Mouse (Mus musculus) midbrain, postnatal 0 days (tissue): ENCODE measurements around the gene Nudcd3. TPM values are rescaled to one million over a fixed set of nuclear protein-coding genes. Genes with fewer than 3 reads are reported as not detected.

Experiments
- ATAC-seq: fragments of 200-750 bp; cut with Nextera tagmentation; 2 replicates; pipeline ENCODE4 v1.8.0; 2017; ENCODE audit warnings: moderate number of reproducible peaks, mild to moderate bottlenecking, moderate TSS enrichment, moderate library complexity; ENCODE audit not compliant: low FRiP score
- DNase-seq: peaks from one replicate; pipeline ENCODE4 v3.0.0-alpha.2; 2015; ENCODE audit warnings: low spot score
- H3K27ac ChIP-seq: fragments of 300-500 bp; sonication (generic); 2 replicates; pipeline ENCODE4 v1.5.1; 2014; ENCODE audit warnings: low read depth, mild to moderate bottlenecking, low read length, mixed read lengths
- H3K27me3 ChIP-seq: fragments of 300-500 bp; sonication (generic); 2 replicates; pipeline ENCODE4 v1.6.1; 2014; ENCODE audit warnings: low read length, control low read depth, mixed read lengths; ENCODE audit not compliant: insufficient read depth
- H3K36me3 ChIP-seq: fragments of 300-500 bp; sonication (generic); 2 replicates; pipeline ENCODE4 v1.6.1; 2014; ENCODE audit warnings: low read length, control low read depth, mixed read lengths; ENCODE audit not compliant: insufficient read depth
- H3K4me1 ChIP-seq: fragments of 300-500 bp; sonication (generic); 2 replicates; pipeline ENCODE4 v1.6.1; 2014; ENCODE audit warnings: mild to moderate bottlenecking, control low read depth, antibody characterized with exemption, low read length, mixed read lengths; ENCODE audit not compliant: insufficient read depth
- H3K4me2 ChIP-seq: fragments of 300-500 bp; sonication (generic); 2 replicates; pipeline ENCODE4 v1.6.1; 2014; ENCODE audit warnings: low read depth, mild to moderate bottlenecking, low read length, mixed read lengths; ENCODE audit not compliant: poor library complexity, severe bottlenecking
- H3K4me3 ChIP-seq: fragments of 300-500 bp; sonication (generic); 2 replicates; pipeline ENCODE4 v1.5.1; 2014; ENCODE audit warnings: low read depth, mild to moderate bottlenecking, low read length, moderate library complexity
- H3K9ac ChIP-seq: fragments of 300-500 bp; sonication (generic); replicated peaks from 2 replicates; pipeline ENCODE4 v1.6.1; 2014; ENCODE audit warnings: mild to moderate bottlenecking, low read length, moderate library complexity, mixed read lengths; ENCODE audit not compliant: poor library complexity, severe bottlenecking
- H3K9me3 ChIP-seq: fragments of 300-500 bp; sonication (generic); 2 replicates; pipeline ENCODE4 v1.6.1; 2016; ENCODE audit warnings: low read length, control low read depth
- CTCF ChIP-seq: IDR thresholded peaks from 2 replicates; pipeline ENCODE4 v1.5.1; 2016; ENCODE audit warnings: antibody characterized with exemption, mild to moderate bottlenecking
- WGBS: fragments of 180-500 bp; shearing (Covaris S2); extraction: QIAGEN DNeasy Blood & Tissue Kit; methylation state at CpG from one replicate; pipeline ENCODE4 v1.1.7; 2014; 5-methylcytosine and 5-hydroxymethylcytosine counted together
- polyA plus RNA-seq: library from polyadenylated mRNA; unstranded; fragments of >200 nt; fragmentation: Nextera tagmentation; extraction: Ambion mirVana; gene quantifications from 2 replicates; pipeline ENCODE4 v1.2.1, GENCODE M21; 2015
- total RNA-seq: library from RNA; depleted of rRNA; stranded (reverse); fragments of >200 nt; gene quantifications from 2 replicates; pipeline ENCODE4 v1.2.3, GENCODE M21; 2014

The Nudcd3 gene
- total and polyA plus RNA-seq, 2 experiments from 2014 or later: 68.1 to 70.7 TPM

DNA sequence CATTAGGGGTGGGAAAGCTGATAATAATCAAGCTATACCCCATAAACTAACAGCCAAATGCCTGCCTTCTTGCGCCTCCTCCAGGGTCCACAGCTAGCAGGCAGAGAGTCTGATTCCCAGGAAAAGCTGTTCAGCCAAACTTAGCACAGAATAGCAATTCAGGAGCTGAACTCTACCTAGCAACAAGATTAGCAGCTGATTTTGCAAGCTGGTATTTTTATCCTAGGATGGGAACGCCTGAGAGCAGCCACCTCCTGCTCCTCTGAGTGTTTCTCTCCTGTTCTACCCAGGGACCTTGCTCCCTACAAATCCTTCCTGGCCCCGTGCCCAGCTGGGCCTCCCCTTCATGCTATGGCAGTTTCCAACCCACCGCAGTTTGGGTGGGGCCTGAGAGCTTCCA lies 113.2 kb downstream of the Nudcd3 start:
- 0 out of 2 replicates have a peak overlapping the region, but pooled peaks have one; percentile 19 for H3K9ac ChIP-seq
- peaks cover 5% of the 10 kb centered on the region; the same call in 1 of the 2 replicates for H3K4me1 ChIP-seq
- no peaks in the 10 kb centered on the region for H3K9me3 ChIP-seq
- no peak for DNase-seq
- TF ChIP-seq CTCF: no peak
- H3K27me3 ChIP-seq: no peaks in the 10 kb centered on the region
- peak overlapping the region; percentile 72 for H3K27ac ChIP-seq
- 45% methylated on average over 4 of the region's 4 CpGs for WGBS
- H3K36me3 ChIP-seq: no peaks in the 10 kb centered on the region
- H3K4me2 ChIP-seq: no peak overlapping the region
- no peak overlapping the region for H3K4me3 ChIP-seq
- ATAC-seq: no peak

DNA sequence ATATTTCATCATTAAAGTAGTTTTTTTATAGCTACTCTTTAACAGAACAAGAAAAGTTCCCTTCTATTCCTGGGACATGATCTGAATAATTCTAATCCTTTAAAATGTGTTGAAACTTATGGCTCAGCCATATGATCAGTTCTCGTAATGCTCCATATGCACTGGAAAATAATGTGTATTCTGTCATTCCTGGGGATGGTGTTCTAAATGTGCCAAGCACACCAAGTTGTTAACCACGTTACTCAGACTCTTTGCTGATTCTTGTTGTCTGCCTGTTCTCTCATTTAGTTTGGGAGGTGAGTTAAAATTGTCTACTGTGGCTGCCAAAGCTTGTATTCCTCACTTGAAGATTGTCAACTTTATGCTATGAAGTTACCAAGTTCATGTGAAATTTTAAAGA lies 121.5 kb downstream of the Nudcd3 start:
- Histone ChIP-seq H3K4me3 (no peak overlapping the region), H3K27ac (no peak overlapping the region), H3K9ac (no peak overlapping the region), H3K4me1 (no peaks in the 10 kb centered on the region), H3K4me2 (no peak overlapping the region), H3K27me3 (no peaks in the 10 kb centered on the region), H3K36me3 (no peaks in the 10 kb centered on the region), H3K9me3 (no peaks in the 10 kb centered on the region)
- TF ChIP-seq CTCF: no peak
- no peak for DNase-seq
- no peak for ATAC-seq
- WGBS: 83% methylated on average over 2 of the region's 2 CpGs

DNA sequence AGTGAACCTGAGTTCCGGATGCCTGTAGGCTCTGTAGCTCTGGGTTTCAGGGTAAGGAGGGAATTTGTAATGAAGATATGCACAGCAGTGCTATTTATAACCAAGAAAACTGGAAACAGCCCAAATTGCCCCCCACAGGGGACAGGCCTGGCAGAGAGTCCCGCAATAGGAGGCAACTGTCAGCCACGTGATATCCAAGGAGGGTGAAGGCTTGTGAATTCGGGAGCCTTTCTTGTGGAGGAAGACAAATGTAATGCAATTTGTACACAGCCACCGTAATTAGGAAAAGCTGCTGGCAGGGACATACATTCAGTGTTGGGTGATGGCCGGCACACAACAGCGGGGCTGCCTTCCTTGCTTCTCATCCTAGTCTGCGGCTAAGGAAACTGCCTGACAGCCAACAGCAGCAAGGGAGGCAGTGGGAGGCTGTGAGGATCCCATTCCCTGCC lies 124.6 kb downstream of the Nudcd3 start:
- DNase-seq: peak; percentile 72
- Histone ChIP-seq H3K36me3 (no peaks in the 10 kb centered on the region), H3K27ac (no peak overlapping the region), H3K4me1 (no peaks in the 10 kb centered on the region), H3K4me2 (no peak overlapping the region), H3K9me3 (no peaks in the 10 kb centered on the region), H3K9ac (no peak overlapping the region), H3K4me3 (no peak overlapping the region), H3K27me3 (no peaks in the 10 kb centered on the region)
- no peak for TF ChIP-seq CTCF
- WGBS: 42% methylated on average over 8 of the region's 8 CpGs
- ATAC-seq: no peak

DNA sequence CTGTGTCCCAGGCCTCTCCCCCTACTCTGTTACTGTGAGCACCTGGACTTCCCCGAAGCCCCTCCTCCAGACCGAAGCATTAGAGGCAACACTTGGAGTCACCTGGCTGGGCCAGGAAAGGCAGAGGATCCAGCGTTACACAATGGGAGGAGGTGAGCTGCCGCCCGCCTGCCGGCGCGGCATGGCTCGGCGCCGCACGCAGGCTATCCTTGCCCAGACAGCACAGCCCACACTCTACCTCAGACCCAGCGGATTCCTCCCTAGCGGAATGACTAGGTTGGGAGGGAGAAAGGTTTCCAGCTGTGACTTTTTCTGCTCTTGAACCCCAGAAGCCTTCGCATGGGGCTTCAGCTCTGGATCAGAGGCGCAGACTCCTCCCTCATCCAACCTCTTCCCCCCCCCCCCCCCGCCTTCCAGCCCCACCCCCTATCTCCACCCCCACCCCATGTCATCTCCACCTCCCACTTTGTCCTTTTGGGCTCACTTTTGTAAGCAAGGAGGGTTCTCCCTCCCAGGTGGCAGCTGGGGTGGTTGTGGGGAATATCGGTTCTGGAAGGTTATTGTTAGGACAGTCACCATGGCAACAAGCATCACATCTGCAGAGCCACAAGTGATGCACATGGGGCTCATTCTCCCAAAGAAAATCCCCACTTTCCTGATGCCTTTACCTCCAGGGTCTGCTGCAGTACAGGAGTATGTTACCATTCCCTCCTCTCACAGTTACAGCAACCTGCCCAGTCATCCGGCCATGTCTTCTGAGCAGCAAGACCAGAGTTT lies 131.8 kb downstream of the Nudcd3 start:
- no peaks in the 10 kb centered on the region for H3K36me3 ChIP-seq
- peaks cover 18% of the 10 kb centered on the region; the same call in 1 of the 2 replicates for H3K4me1 ChIP-seq
- peak overlapping the region; percentile 49 for H3K4me2 ChIP-seq
- H3K9ac ChIP-seq: peak overlapping the region; percentile 50; the same call in 1 of the 2 replicates
- peak overlapping the region; percentile 29 for H3K4me3 ChIP-seq
- peak; percentile 69 for DNase-seq
- H3K27ac ChIP-seq: peak overlapping the region; percentile 57; the same call in 1 of the 2 replicates
- 5% methylated on average over 18 of the region's 19 CpGs for WGBS
- no peak for TF ChIP-seq CTCF
- no peak for ATAC-seq
- no peaks in the 10 kb centered on the region for H3K27me3 ChIP-seq
- H3K9me3 ChIP-seq: no peaks in the 10 kb centered on the region

DNA sequence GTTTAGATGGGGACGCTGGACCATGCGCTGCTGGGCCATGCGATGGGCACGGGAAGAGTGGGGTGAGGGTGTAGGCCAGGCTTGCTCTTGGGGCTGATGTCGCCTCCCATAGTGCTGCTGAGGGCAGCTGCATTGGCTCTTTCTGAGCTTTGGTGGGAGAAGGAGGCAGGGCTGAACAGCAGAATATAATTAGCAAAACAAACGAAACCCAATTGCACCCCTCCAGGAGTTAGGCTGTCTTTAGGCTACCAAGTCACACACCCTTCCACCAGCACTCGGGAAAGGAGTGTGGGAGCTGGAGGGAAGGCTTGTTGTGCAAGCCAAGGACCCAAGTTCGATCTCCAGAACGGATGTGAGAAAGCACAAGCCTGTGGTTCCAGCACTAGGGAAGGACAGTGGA lies 133.1 kb downstream of the Nudcd3 start:
- Histone ChIP-seq H3K9ac (no peak overlapping the region), H3K36me3 (no peaks in the 10 kb centered on the region), H3K4me3 (no peak overlapping the region), H3K4me1 (peaks cover 24% of the 10 kb centered on the region; the same call in 1 of the 2 replicates), H3K27ac (no peak overlapping the region), H3K9me3 (no peaks in the 10 kb centered on the region), H3K27me3 (no peaks in the 10 kb centered on the region), H3K4me2 (no peak overlapping the region)
- 40% methylated on average over 9 of the region's 9 CpGs for WGBS
- no peak for TF ChIP-seq CTCF
- no peak for DNase-seq
- ATAC-seq: no peak

DNA sequence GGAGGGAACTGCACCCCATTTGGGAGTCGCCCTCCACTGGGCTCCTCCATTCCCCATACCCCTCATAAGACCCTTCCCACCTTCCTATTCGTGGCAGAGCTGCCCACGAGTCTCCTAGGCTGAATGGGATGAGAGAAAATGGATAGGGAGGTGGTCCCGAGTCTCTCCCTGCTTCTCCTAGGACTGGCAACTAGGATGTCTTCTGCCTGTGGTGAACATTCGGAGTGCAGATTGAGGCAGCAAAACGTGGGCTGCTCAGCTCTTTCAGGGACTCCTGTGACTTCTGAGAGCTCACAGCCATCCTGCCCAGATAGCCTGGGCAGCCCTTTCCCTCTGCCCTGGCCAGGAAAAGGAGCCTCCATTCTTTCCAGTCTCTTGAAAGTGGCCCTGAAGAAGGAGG lies 134.0 kb downstream of the Nudcd3 start, which contains the start of gene Camk2b:
Gene Camk2b (minus strand): TSS at position 187 of the 400 bp plus-strand sequence.
- Histone ChIP-seq H3K4me2 (peak within 1 kb of the TSS; percentile 74), H3K4me3 (peak within 1 kb of the TSS; percentile 90), H3K27ac (peak within 1 kb of the TSS; percentile 93), H3K27me3 (no peaks in the 10 kb centered on the region), H3K4me1 (peaks cover 24% of the 10 kb centered on the region; the same call in 1 of the 2 replicates), H3K9ac (peak within 1 kb of the TSS; percentile 93), H3K9me3 (no peaks in the 10 kb centered on the region), H3K36me3 (no peaks in the 10 kb centered on the region)
- ATAC-seq (no peak), DNase-seq (no peak)
- peak; percentile 27; the same call in 1 of the 2 replicates for TF ChIP-seq CTCF
- WGBS: 11% methylated on average over 6 of the region's 6 CpGs
